Mouse (Mus musculus) MN1 (cell line): ENCODE measurements at regions not wholly inside any gene's neighbourhood (a gene's known extent, or its start where the extent isn't known, plus 50 kb on each side); places are given as distances from the start of the nearest gene placed in this dataset.
"Not testable (repeated sequence)": the region's sequence is repeated elsewhere in the genome, so short reads cannot be mapped to it uniquely, and the experiment has no call there.

Experiments used
- DNase-seq: peaks from one replicate; pipeline ENCODE4 v3.0.0-alpha.2; 2016; ENCODE audit warnings: low spot score

DNA sequence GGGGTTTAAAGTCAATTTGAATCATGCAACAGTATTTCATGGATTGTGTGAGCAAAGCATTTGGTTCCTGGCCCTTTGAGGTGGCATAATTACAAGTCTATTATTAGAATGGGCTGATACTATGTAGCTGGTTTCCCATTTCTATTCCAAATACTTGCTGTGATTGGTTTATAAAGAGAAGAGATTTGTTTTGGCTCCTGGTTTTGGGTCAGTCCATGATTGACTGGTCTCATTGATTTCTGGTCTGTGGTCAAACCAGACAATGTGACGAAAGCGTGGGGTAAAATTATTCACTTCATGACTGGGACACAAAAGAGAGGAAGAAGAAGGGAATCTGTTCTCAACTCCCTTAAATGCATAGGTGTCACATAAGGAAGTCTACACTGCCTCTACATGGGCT, 147.0 kb upstream of the Dlgap1 start:
- no peak for DNase-seq

- DNase-seq: no peak
Measured at GRCm38 (mm10) chr17:69822921-69823320, 146.0 kb upstream of the Dlgap1 start.

DNA sequence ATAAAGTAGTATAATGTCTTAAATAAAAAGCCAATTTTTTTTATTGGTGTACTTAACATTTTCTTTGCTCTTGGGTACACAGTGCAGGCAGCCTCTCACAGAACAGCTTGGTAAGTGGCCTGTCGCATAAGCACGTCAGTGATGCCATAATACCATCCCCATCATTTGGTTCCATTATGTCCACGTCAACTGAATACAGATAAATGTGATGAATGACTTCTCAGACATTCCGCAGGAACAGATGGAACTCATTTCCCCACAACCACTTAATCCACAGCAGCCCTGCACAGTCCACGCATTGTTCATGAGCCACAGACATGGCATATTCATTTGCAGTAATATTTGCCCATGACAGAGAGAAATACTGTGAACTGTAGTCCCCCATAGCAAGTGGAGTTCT, 127.6 kb upstream of the Dlgap1 start:
- DNase-seq: no peak

- DNase-seq: no peak
Measured at GRCm38 (mm10) chr17:69848306-69848705, 120.6 kb upstream of the Dlgap1 start.

- DNase-seq: no peak
Measured at GRCm38 (mm10) chr17:69850075-69850474, 118.8 kb upstream of the Dlgap1 start.

DNA sequence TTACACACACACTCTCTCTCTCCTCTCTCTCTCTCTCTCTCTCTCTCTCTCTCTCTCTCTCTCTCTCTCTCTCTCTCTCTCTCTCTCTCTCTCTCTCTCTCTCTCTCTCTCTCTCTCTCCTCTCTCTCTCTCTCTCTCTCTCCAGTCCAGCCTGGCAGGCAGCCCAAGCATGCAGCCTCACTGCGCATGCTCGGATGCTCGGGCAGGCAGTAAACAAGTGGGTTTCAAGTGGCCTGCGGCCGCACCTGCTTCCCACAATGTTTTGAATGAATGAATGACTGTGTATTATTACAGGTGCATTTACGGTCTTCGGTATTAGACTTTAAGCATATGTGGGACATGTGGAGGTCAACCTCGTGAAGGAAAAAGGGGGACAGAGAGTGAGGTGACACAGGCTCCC, 88.9 kb upstream of the Dlgap1 start:
- DNase-seq: not testable (repeated sequence)

DNA sequence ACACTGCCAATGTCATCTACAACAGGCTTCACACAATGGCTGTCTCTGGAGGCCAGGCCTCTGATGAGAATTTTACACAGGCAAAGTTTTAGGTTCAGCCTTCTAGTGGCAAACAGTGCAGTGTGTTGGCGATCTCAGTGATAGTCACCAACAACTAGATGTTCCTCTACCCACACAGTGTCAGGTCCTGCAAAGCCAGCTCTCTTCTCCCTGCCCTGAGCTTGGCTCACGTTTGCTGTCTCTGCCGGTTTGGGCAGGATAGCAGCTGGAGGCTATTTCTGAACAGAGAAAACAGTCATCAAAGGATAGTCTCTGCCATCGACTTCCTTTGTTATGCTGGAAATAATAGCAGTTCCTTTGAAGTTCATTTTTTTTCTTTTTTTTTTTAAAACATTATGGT, 74.9 kb upstream of the Dlgap1 start:
- no peak for DNase-seq
